Mouse (Mus musculus): ENCODE measurements around the gene 4931428L18Rik. TPM values are rescaled to one million over a fixed set of nuclear protein-coding genes. Genes with fewer than 3 reads are reported as not detected.
A peak's percentile ranks its signal among the peaks of the same experiment; 100 is the strongest.

4931428L18Rik gene
- polyA plus RNA-seq, 1 experiment from 2014 or later: not detected

DNA sequence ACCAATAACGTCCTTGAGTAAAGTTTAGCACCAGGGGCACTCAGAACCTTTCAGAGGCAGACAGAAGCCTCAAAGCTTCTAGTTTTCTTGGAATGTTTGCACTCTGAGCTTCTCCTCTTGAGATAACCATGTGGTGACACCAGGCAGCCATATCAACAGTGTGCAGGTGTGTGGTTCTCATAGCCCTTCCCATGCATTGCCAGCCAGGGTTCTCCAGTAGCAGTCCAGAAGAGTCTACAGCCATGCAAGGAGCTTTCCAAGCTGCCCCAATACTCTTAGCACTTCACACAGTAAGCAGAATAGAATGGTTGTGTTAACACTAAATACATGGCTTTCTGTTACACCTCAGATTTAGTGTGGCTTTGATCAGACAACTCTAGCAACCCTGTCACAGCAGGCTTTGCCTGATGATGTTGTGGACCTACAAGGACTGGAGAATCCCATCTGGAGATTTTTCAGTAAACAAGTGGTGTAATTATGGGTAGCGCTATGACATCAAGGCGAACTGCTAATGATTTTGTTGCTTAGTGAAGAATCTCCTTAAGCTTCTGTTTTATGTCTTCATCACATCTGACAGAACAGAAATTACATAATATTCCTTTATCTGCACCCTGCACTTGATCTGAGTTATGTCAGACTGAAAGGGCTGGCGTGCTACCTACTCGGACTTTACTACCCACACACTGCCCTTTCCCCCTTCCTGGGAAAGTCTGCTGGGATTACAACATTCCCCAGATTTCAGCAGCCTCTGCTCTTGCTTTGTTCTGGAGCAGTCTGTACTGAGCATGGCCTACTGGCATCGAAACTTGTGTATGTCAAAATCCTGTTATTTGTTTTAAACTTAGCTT lies 149.7 kb downstream of the 4931428L18Rik start:
- Histone ChIP-seq H3K36me3 (ENCODE audit: control insufficient read depth, insufficient read depth) (no peaks in the 10 kb centered on the region), H3K27me3 (replicated peaks; ENCODE audit: control insufficient read depth, insufficient read depth, low read length) (no peaks in the 10 kb centered on the region), H3K9me3 (ENCODE audit: control insufficient read depth, low read length) (no peaks in the 10 kb centered on the region), H3K27ac (ENCODE audit: low read length) (no peak overlapping the region), H3K4me2 (ENCODE audit: low read length) (no peak overlapping the region), H3K4me1 (replicated peaks; ENCODE audit: control insufficient read depth, insufficient read depth, low read length) (no peaks in the 10 kb centered on the region), H3K9ac (replicated peaks; ENCODE audit: low read depth, low read length) (no peak overlapping the region), H3K4me3 (replicated peaks; ENCODE audit: low read length) (no peak overlapping the region)
- 79% methylated on average over 6 of the region's 6 CpGs for WGBS
- no peak for ATAC-seq

- Histone ChIP-seq H3K4me3 (replicated peaks; ENCODE audit: low read length) (no peak overlapping the region), H3K9me3 (ENCODE audit: control insufficient read depth, low read length) (no peaks in the 10 kb centered on the region), H3K4me2 (ENCODE audit: low read length) (no peak overlapping the region), H3K36me3 (ENCODE audit: control insufficient read depth, insufficient read depth) (no peaks in the 10 kb centered on the region), H3K27me3 (replicated peaks; ENCODE audit: control insufficient read depth, insufficient read depth, low read length) (no peaks in the 10 kb centered on the region), H3K27ac (ENCODE audit: low read length) (no peak overlapping the region), H3K9ac (replicated peaks; ENCODE audit: low read depth, low read length) (no peak overlapping the region), H3K4me1 (replicated peaks; ENCODE audit: control insufficient read depth, insufficient read depth, low read length) (no peaks in the 10 kb centered on the region)
- ATAC-seq: no peak
- WGBS: 44% methylated on average over 2 of the region's 2 CpGs
Measured at GRCm38 (mm10) chr1:31071209-31071608, 151.3 kb downstream of the 4931428L18Rik start.

DNA sequence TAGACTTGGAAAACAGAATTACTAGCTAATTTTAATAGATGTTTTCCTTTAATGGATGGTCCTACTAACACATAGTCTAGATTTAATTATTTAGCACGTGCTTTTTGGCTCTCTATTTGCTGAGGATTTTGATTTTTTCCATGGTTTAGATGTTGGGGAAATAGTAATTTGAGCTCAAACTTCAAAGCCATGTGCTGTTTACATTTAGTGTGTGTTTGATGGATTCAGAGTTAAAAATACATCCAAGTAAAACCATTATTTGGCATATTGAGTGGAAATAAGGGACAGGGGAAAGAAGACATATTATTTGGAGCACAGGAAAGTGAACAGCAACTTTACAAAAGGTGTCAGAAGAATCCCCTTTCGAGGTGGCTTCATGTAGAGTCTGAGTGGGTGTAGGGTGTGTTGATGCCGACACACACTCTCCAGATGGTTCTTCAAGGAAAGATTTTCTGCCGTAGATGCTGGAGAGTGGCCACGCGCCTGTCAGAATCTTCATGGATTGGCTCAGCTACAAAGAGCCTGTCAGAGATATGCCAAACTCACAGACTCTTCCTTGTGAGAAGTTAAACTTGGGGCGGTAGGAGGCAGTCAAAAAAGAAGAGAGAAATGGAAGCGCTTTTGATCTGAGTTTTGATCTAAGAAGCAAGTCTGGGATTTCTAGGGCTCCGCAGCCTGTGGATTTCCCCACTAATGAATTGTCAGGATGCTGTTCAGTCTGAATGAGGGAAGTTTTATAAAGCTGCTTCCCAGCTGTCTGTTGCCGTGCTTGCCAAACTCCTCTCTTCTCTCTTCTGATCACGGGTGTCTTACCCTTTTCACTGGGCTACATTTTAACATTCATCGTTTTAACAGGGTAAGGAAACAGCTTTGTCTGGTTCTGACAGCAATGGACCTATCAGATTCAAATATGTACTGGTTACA lies 157.4 kb downstream of the 4931428L18Rik start:
- H3K4me3 ChIP-seq (replicated peaks; ENCODE audit: low read length): no peak overlapping the region
- 63% methylated on average over 12 of the region's 12 CpGs for WGBS
- no peaks in the 10 kb centered on the region for H3K36me3 ChIP-seq (ENCODE audit: control insufficient read depth, insufficient read depth)
- peak; percentile 96 for ATAC-seq
- H3K27ac ChIP-seq (ENCODE audit: low read length): peak overlapping the region; percentile 71
- H3K4me2 ChIP-seq (ENCODE audit: low read length): no peak overlapping the region
- H3K27me3 ChIP-seq (replicated peaks; ENCODE audit: control insufficient read depth, insufficient read depth, low read length): no peaks in the 10 kb centered on the region
- no peaks in the 10 kb centered on the region for H3K4me1 ChIP-seq (replicated peaks; ENCODE audit: control insufficient read depth, insufficient read depth, low read length)
- no peaks in the 10 kb centered on the region for H3K9me3 ChIP-seq (ENCODE audit: control insufficient read depth, low read length)
- no peak overlapping the region for H3K9ac ChIP-seq (replicated peaks; ENCODE audit: low read depth, low read length)

- no peak overlapping the region for H3K9ac ChIP-seq (replicated peaks; ENCODE audit: low read depth, low read length)
- no peak overlapping the region for H3K27ac ChIP-seq (ENCODE audit: low read length)
- no peak overlapping the region for H3K4me2 ChIP-seq (ENCODE audit: low read length)
- no peaks in the 10 kb centered on the region for H3K36me3 ChIP-seq (ENCODE audit: control insufficient read depth, insufficient read depth)
- H3K4me3 ChIP-seq (replicated peaks; ENCODE audit: low read length): no peak overlapping the region
- H3K9me3 ChIP-seq (ENCODE audit: control insufficient read depth, low read length): no peaks in the 10 kb centered on the region
- 82% methylated on average over 4 of the region's 4 CpGs for WGBS
- no peaks in the 10 kb centered on the region for H3K27me3 ChIP-seq (replicated peaks; ENCODE audit: control insufficient read depth, insufficient read depth, low read length)
- 0 out of 2 replicates have a peak, but pooled peaks cover 2% of the 10 kb centered on the region for H3K4me1 ChIP-seq (replicated peaks; ENCODE audit: control insufficient read depth, insufficient read depth, low read length)
- ATAC-seq: no peak
Measured at GRCm38 (mm10) chr1:31059806-31060205, 162.7 kb downstream of the 4931428L18Rik start.

- Histone ChIP-seq H3K36me3 (ENCODE audit: control insufficient read depth, insufficient read depth) (no peaks in the 10 kb centered on the region), H3K4me3 (replicated peaks; ENCODE audit: low read length) (no peak overlapping the region), H3K9ac (replicated peaks; ENCODE audit: low read depth, low read length) (no peak overlapping the region), H3K9me3 (ENCODE audit: control insufficient read depth, low read length) (no peaks in the 10 kb centered on the region), H3K27me3 (replicated peaks; ENCODE audit: control insufficient read depth, insufficient read depth, low read length) (no peaks in the 10 kb centered on the region), H3K4me1 (replicated peaks; ENCODE audit: control insufficient read depth, insufficient read depth, low read length) (0 out of 2 replicates have a peak, but pooled peaks cover 2% of the 10 kb centered on the region), H3K27ac (ENCODE audit: low read length) (no peak overlapping the region), H3K4me2 (ENCODE audit: low read length) (no peak overlapping the region)
- ATAC-seq: no peak
- 33% methylated on average over 2 of the region's 2 CpGs for WGBS
Measured at GRCm38 (mm10) chr1:31058861-31059351, 163.6 kb downstream of the 4931428L18Rik start.

DNA sequence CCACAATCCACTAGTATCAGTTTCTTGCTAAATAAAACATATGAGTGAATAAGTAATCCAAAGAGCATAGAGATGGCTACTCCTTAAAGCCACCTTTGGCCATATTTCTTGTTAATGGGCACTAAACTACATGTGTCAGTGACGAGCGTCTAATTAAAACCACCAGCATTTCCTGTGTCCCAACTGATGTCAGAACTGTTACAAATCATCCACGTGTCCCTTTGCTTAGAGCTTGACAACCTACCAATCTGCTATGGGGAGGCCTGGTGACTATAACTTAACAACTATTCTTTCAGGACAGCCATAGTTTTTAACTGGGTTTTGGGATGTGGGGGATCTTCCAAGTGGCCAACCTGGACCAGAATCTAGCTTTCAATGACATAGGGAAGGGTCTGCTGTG lies 164.3 kb downstream of the 4931428L18Rik start:
- no peak for ATAC-seq
- no peaks in the 10 kb centered on the region for H3K36me3 ChIP-seq (ENCODE audit: control insufficient read depth, insufficient read depth)
- 86% methylated on average over 3 of the region's 3 CpGs for WGBS
- no peak overlapping the region for H3K9ac ChIP-seq (replicated peaks; ENCODE audit: low read depth, low read length)
- H3K27ac ChIP-seq (ENCODE audit: low read length): no peak overlapping the region
- H3K9me3 ChIP-seq (ENCODE audit: control insufficient read depth, low read length): no peaks in the 10 kb centered on the region
- H3K4me2 ChIP-seq (ENCODE audit: low read length): no peak overlapping the region
- H3K4me3 ChIP-seq (replicated peaks; ENCODE audit: low read length): no peak overlapping the region
- no peaks in the 10 kb centered on the region for H3K27me3 ChIP-seq (replicated peaks; ENCODE audit: control insufficient read depth, insufficient read depth, low read length)
- 0 out of 2 replicates have a peak, but pooled peaks cover 2% of the 10 kb centered on the region for H3K4me1 ChIP-seq (replicated peaks; ENCODE audit: control insufficient read depth, insufficient read depth, low read length)

DNA sequence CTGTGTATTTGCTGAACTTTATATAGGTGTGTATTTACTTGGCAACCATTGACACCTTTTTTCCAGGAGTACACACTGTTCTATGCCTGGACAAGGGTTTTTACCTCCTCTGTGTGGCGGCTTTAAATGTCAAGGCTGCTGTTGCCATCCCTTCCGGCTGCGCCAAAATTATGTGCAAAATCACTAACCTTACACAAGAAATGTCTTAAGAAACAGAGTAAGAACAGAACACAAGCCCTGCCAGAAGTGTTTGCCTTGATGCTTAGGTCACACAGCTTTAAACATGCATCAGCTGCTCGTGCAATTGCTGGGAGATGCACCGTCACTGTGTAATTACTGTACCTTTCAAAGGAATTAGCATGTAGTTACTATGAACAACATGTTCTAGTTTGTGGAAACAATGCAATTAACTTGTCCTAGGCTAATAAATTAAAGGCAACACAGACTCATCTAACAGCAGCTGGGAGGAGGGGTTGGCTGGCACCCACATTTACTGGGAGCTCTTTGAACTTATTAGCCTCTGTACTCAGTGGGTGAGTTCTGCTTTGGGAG lies 171.0 kb downstream of the 4931428L18Rik start:
- no peak overlapping the region for H3K4me2 ChIP-seq (ENCODE audit: low read length)
- H3K27me3 ChIP-seq (replicated peaks; ENCODE audit: control insufficient read depth, insufficient read depth, low read length): no peaks in the 10 kb centered on the region
- H3K4me1 ChIP-seq (replicated peaks; ENCODE audit: control insufficient read depth, insufficient read depth, low read length): 0 out of 2 replicates have a peak, but pooled peaks cover 2% of the 10 kb centered on the region
- H3K4me3 ChIP-seq (replicated peaks; ENCODE audit: low read length): no peak overlapping the region
- no peaks in the 10 kb centered on the region for H3K36me3 ChIP-seq (ENCODE audit: control insufficient read depth, insufficient read depth)
- no peaks in the 10 kb centered on the region for H3K9me3 ChIP-seq (ENCODE audit: control insufficient read depth, low read length)
- 67% methylated on average over 5 of the region's 5 CpGs for WGBS
- ATAC-seq: 0 out of 2 replicates have a peak, but pooled peaks have one; percentile 55
- no peak overlapping the region for H3K9ac ChIP-seq (replicated peaks; ENCODE audit: low read depth, low read length)
- H3K27ac ChIP-seq (ENCODE audit: low read length): no peak overlapping the region

DNA sequence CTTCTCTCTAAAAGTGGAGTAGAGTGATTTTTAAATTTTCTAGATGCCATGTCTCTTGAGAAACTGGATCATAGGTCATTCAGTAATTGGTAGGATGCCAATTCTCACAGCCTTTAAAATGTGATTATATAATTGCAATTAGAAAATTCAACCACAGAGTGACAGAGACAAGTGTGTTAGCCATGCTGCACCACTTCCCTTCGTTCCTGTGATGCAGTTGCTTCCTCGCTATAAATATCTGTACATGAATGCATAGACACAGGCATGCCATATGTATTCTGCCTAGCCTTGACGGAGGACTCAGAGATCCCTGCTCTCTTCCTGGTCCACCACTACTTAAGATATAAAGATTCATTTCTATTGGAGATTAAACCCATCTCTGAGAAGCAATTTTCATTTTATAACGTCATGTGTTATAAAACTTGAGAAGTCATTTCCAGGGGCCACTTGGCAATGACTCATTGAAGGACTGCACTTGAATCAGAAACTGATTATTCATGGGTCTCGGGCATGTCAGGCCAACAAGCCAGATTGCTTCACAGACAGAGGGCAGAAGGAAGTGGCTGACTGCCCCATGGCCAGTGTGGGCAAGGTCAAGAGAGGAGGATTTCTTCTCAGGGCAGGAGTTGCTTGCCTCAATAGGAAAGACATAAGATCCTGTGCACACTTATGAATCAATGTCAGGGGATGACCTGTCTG lies 172.4 kb downstream of the 4931428L18Rik start:
- H3K4me2 ChIP-seq (ENCODE audit: low read length): no peak overlapping the region
- WGBS: 81% methylated on average over 5 of the region's 5 CpGs
- 0 out of 2 replicates have a peak, but pooled peaks cover 2% of the 10 kb centered on the region for H3K4me1 ChIP-seq (replicated peaks; ENCODE audit: control insufficient read depth, insufficient read depth, low read length)
- H3K27me3 ChIP-seq (replicated peaks; ENCODE audit: control insufficient read depth, insufficient read depth, low read length): no peaks in the 10 kb centered on the region
- no peak for ATAC-seq
- no peak overlapping the region for H3K27ac ChIP-seq (ENCODE audit: low read length)
- no peaks in the 10 kb centered on the region for H3K9me3 ChIP-seq (ENCODE audit: control insufficient read depth, low read length)
- H3K9ac ChIP-seq (replicated peaks; ENCODE audit: low read depth, low read length): no peak overlapping the region
- H3K4me3 ChIP-seq (replicated peaks; ENCODE audit: low read length): no peak overlapping the region
- H3K36me3 ChIP-seq (ENCODE audit: control insufficient read depth, insufficient read depth): no peaks in the 10 kb centered on the region
